Mouse (Mus musculus): ENCODE data around the gene Pds5a.

- no peak for TF ChIP-seq MAFK (IDR thresholded peaks at IDR 0.05; ENCODE audit: borderline replicate concordance, low read depth, low read length)
- no peak for TF ChIP-seq GATA1 (IDR thresholded peaks at IDR 0.05; ENCODE audit: low read depth, low read length)
- TF ChIP-seq MAZ (IDR thresholded peaks at IDR 0.05; ENCODE audit: low read depth, low read length), result no peak
- no peak for TF ChIP-seq POLR2AphosphoS5 (IDR thresholded peaks at IDR 0.05; ENCODE audit: borderline replicate concordance, low read depth, low read length)
- TF ChIP-seq EP300 (IDR thresholded peaks at IDR 0.05; ENCODE audit: low read depth in 1 of 2, low read length in 2 of 2), result no peak
- no peak for TF ChIP-seq CHD1 (IDR thresholded peaks at IDR 0.05; ENCODE audit: low read depth, low read length)
- no peak for TF ChIP-seq CTCF (IDR thresholded peaks at IDR 0.05 in 2 of 3, conservative IDR thresholded peaks at IDR 0.05 in 1 of 3; ENCODE audit: control insufficient read depth in 1 of 3, insufficient read depth in 1 of 3, low read depth in 2 of 3, low read length in 3 of 3, poor library complexity in 1 of 3, severe bottlenecking in 1 of 3)
- no peak for TF ChIP-seq MAX (IDR thresholded peaks at IDR 0.05; ENCODE audit: low read length)
- no peak for TF ChIP-seq POLR2A (IDR thresholded peaks at IDR 0.05; ENCODE audit: control insufficient read depth in 1 of 2, insufficient read depth in 1 of 2, low read depth in 1 of 2, low read length in 2 of 2, poor library complexity in 1 of 2)
- TF ChIP-seq ZNF384 (IDR thresholded peaks at IDR 0.05; ENCODE audit: low read depth, low read length), result no peak
- TF ChIP-seq ZC3H11A (IDR thresholded peaks at IDR 0.05; ENCODE audit: low read depth, low read length), result no peak
- TF ChIP-seq USF2 (IDR thresholded peaks at IDR 0.05; ENCODE audit: borderline replicate concordance in 1 of 2, insufficient read depth in 1 of 2, low read depth in 1 of 2, low read length in 2 of 2), result no peak
- no peak for TF ChIP-seq CHD2 (IDR thresholded peaks at IDR 0.05; ENCODE audit: low read length)
- no peak for TF ChIP-seq TAL1 (IDR thresholded peaks at IDR 0.05; ENCODE audit: low read length)
These were observed 25.9 kb downstream of the Pds5a start for GRCm38 (mm10) chr5:65672162-65672561.

Data from MEL (cell line).